Mouse (Mus musculus) layer of hippocampus, postnatal 25 days (tissue): ENCODE measurements around the gene A730046J19Rik. TPM values are rescaled to one million over a fixed set of nuclear protein-coding genes. Genes with fewer than 3 reads are reported as not detected.

Source experiments
- DNase-seq, 2 experiments: peaks; one replicate each; pipeline ENCODE4 v3.0.0; 2022; ENCODE audit warnings: mixed read lengths in 2 of 2, low spot score in 1 of 2; ENCODE audit errors: extremely low spot score in 1 of 2
- total RNA-seq, 2 experiments: library from RNA; stranded (reverse); gene quantifications; 2 replicates each; pipeline ENCODE4 v1.2.3; 2021

A730046J19Rik gene
- under 1 TPM; 0.09 to 0.17 TPM for total RNA-seq

- DNase-seq = no peak
Measured at GRCm38 (mm10) chrX:144153523-144153922, at the start of gene A730046J19Rik. A730046J19Rik (plus strand) TSS chrX:144153695.

- no peak for DNase-seq
Measured at GRCm38 (mm10) chrX:144104619-144105416, 48.7 kb upstream of the A730046J19Rik start.

- DNase-seq = no peak
Measured at GRCm38 (mm10) chrX:144136281-144136680, 17.2 kb upstream of the A730046J19Rik start.

GRCm38 (mm10) chrX:144149987-144150386, 3.5 kb upstream of the A730046J19Rik start:
- no peak for DNase-seq

DNA sequence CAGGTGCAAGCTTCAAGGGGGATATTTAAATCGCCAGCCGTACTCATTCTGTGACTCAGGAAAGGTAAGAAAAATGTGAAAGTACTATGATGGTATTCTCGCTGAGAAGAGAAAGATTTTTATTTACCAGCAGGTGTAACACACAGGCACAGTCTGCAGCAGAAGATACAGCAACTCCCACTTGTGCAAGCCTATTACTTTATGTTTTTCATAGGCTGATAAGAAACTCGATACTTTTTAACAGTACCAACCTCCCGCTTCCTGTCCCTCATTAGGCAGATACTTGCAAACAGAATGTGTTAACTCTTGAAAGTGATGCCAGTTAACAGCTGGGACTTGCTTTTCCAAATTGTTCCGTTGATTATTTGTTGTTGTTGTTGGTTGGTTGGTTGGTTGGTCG, 616 bp downstream of the A730046J19Rik start:
- DNase-seq = no peak

GRCm38 (mm10) chrX:144162936-144163335, 9.4 kb downstream of the A730046J19Rik start:
- DNase-seq = no peak

Other genes with a start within 250 kb of the A730046J19Rik start
- gene Dcx, start 220.4 kb upstream of the A730046J19Rik start, total RNA-seq = 10 to 100 TPM; 21.5 to 24.7 TPM
- gene Alg13, start 164.1 kb downstream of the A730046J19Rik start, total RNA-seq = 10 to 100 TPM in 1 of 2 experiments, 1 to 10 TPM in 1; 9.9 to 10.8 TPM